Mouse (Mus musculus): Measurements from ENCODE around the gene Rcbtb1.

DNA sequence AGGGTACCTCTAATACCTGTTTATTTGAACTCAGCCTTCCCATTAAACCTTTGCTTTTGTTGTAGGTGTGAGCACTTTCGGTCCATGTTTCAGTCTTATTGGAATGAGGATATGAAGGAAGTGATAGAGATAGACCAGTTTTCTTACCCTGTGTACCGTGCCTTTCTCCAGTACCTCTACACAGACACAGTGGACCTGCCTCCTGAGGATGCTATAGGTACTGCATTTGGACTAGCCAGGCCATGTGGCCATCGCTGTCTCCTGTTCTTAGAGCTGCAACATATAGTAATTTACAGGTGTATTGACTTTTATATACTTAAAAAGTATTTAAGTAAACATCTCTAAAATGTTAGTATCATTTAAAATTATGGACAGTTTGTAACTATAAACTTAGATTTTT lies 28.8 kb downstream of the Rcbtb1 start:
- TF ChIP-seq GATA1 (IDR thresholded peaks at IDR 0.05; ENCODE audit: borderline replicate concordance, low read length): no peak
- no peak for TF ChIP-seq FLI1 (IDR thresholded peaks at IDR 0.05; ENCODE audit: low read length)

Measured in megakaryocyte, embryonic 14.5 days (primary cell).